Mouse (Mus musculus): ENCODE data around the gene Acvr2a. TPM values are rescaled to one million over a fixed set of nuclear protein-coding genes. Genes with fewer than 3 reads are reported as not detected.
"Not testable (repeated sequence)": the region's sequence is repeated elsewhere in the genome, so short reads cannot be mapped to it uniquely, and the experiment has no call there.

Gene Acvr2a
- polyA plus RNA-seq, 1 experiment from 2014 or later = 13.1 TPM

GRCm38 (mm10) chr2:48846689-48847398 lies 32.9 kb downstream of the Acvr2a start:
- H3K27me3 ChIP-seq (ENCODE audit: control insufficient read depth, insufficient read depth, low read length) = no peaks in the 10 kb centered on the region
- H3K4me3 ChIP-seq (replicated peaks; ENCODE audit: low read length) = no peak overlapping the region
- H3K27ac ChIP-seq (ENCODE audit: low read length) = no peak overlapping the region
- H3K4me2 ChIP-seq (ENCODE audit: low read depth, low read length) = no peak overlapping the region
- no peaks in the 10 kb centered on the region for H3K9me3 ChIP-seq (replicated peaks; ENCODE audit: control insufficient read depth, low read length)
- WGBS = 31% methylated on average over 2 of the region's 2 CpGs
- H3K9ac ChIP-seq (ENCODE audit: low read length) = no peak overlapping the region
- ATAC-seq (ENCODE audit: insufficient read depth, low FRiP score) = no peak
- H3K36me3 ChIP-seq (ENCODE audit: control insufficient read depth, insufficient read depth, low read length) = no peaks in the 10 kb centered on the region
- no peaks in the 10 kb centered on the region for H3K4me1 ChIP-seq (ENCODE audit: control insufficient read depth, insufficient read depth, low read length)

GRCm38 (mm10) chr2:48865596-48865995 lies 51.7 kb downstream of the Acvr2a start:
- not testable (repeated sequence) for H3K4me2 ChIP-seq (ENCODE audit: low read depth, low read length); H3K36me3 ChIP-seq (ENCODE audit: control insufficient read depth, insufficient read depth, low read length); H3K27ac ChIP-seq (ENCODE audit: low read length); H3K4me3 ChIP-seq (replicated peaks; ENCODE audit: low read length); H3K9ac ChIP-seq (ENCODE audit: low read length); H3K27me3 ChIP-seq (ENCODE audit: control insufficient read depth, insufficient read depth, low read length); H3K9me3 ChIP-seq (replicated peaks; ENCODE audit: control insufficient read depth, low read length); ATAC-seq (ENCODE audit: insufficient read depth, low FRiP score); H3K4me1 ChIP-seq (ENCODE audit: control insufficient read depth, insufficient read depth, low read length)
- 94% methylated on average over 6 of the region's 6 CpGs for WGBS

- Histone ChIP-seq H3K4me2 (ENCODE audit: low read depth, low read length) (no peak overlapping the region), H3K36me3 (ENCODE audit: control insufficient read depth, insufficient read depth, low read length) (no peaks in the 10 kb centered on the region), H3K4me3 (replicated peaks; ENCODE audit: low read length) (no peak overlapping the region), H3K4me1 (ENCODE audit: control insufficient read depth, insufficient read depth, low read length) (no peaks in the 10 kb centered on the region), H3K27ac (ENCODE audit: low read length) (no peak overlapping the region), H3K9me3 (replicated peaks; ENCODE audit: control insufficient read depth, low read length) (no peaks in the 10 kb centered on the region), H3K27me3 (ENCODE audit: control insufficient read depth, insufficient read depth, low read length) (no peaks in the 10 kb centered on the region), H3K9ac (ENCODE audit: low read length) (no peak overlapping the region)
- 73% methylated on average over 5 of the region's 5 CpGs for WGBS
- ATAC-seq (ENCODE audit: insufficient read depth, low FRiP score) = no peak
Observed at GRCm38 (mm10) chr2:48868199-48868913, 54.4 kb downstream of the Acvr2a start.

- no peak for ATAC-seq (ENCODE audit: insufficient read depth, low FRiP score)
- Histone ChIP-seq H3K9me3 (replicated peaks; ENCODE audit: control insufficient read depth, low read length) (no peaks in the 10 kb centered on the region), H3K4me1 (ENCODE audit: control insufficient read depth, insufficient read depth, low read length) (no peaks in the 10 kb centered on the region), H3K27me3 (ENCODE audit: control insufficient read depth, insufficient read depth, low read length) (no peaks in the 10 kb centered on the region), H3K36me3 (ENCODE audit: control insufficient read depth, insufficient read depth, low read length) (no peaks in the 10 kb centered on the region), H3K9ac (ENCODE audit: low read length) (no peak overlapping the region), H3K4me2 (ENCODE audit: low read depth, low read length) (no peak overlapping the region), H3K27ac (ENCODE audit: low read length) (no peak overlapping the region), H3K4me3 (replicated peaks; ENCODE audit: low read length) (no peak overlapping the region)
Observed at GRCm38 (mm10) chr2:48885945-48886344, 72.0 kb downstream of the Acvr2a start.

- H3K36me3 ChIP-seq (ENCODE audit: control insufficient read depth, insufficient read depth, low read length) = no peaks in the 10 kb centered on the region
- H3K27ac ChIP-seq (ENCODE audit: low read length) = no peak overlapping the region
- no peak overlapping the region for H3K4me3 ChIP-seq (replicated peaks; ENCODE audit: low read length)
- no peak overlapping the region for H3K4me2 ChIP-seq (ENCODE audit: low read depth, low read length)
- no peaks in the 10 kb centered on the region for H3K9me3 ChIP-seq (replicated peaks; ENCODE audit: control insufficient read depth, low read length)
- H3K9ac ChIP-seq (ENCODE audit: low read length) = no peak overlapping the region
- WGBS = 95% methylated on average over 3 of the region's 3 CpGs
- no peaks in the 10 kb centered on the region for H3K4me1 ChIP-seq (ENCODE audit: control insufficient read depth, insufficient read depth, low read length)
- H3K27me3 ChIP-seq (ENCODE audit: control insufficient read depth, insufficient read depth, low read length) = no peaks in the 10 kb centered on the region
- ATAC-seq (ENCODE audit: insufficient read depth, low FRiP score) = no peak
Observed at GRCm38 (mm10) chr2:48895186-48895585, 81.3 kb downstream of the Acvr2a start.

- Histone ChIP-seq H3K36me3 (ENCODE audit: control insufficient read depth, insufficient read depth, low read length) (peaks cover 17% of the 10 kb centered on the region; the same call in 1 of the 2 replicates), H3K4me2 (ENCODE audit: low read depth, low read length) (no peak overlapping the region), H3K9ac (ENCODE audit: low read length) (no peak overlapping the region), H3K27ac (ENCODE audit: low read length) (no peak overlapping the region), H3K4me3 (replicated peaks; ENCODE audit: low read length) (no peak overlapping the region), H3K27me3 (ENCODE audit: control insufficient read depth, insufficient read depth, low read length) (no peaks in the 10 kb centered on the region), H3K4me1 (ENCODE audit: control insufficient read depth, insufficient read depth, low read length) (no peaks in the 10 kb centered on the region), H3K9me3 (replicated peaks; ENCODE audit: control insufficient read depth, low read length) (no peaks in the 10 kb centered on the region)
- ATAC-seq (ENCODE audit: insufficient read depth, low FRiP score) = no peak
- 45% methylated on average over 2 of the region's 2 CpGs for WGBS
Observed at GRCm38 (mm10) chr2:48908866-48909265, 95.0 kb downstream of the Acvr2a start.

- H3K27ac ChIP-seq (ENCODE audit: low read length) = no peak overlapping the region
- no peaks in the 10 kb centered on the region for H3K9me3 ChIP-seq (replicated peaks; ENCODE audit: control insufficient read depth, low read length)
- H3K4me2 ChIP-seq (ENCODE audit: low read depth, low read length) = no peak overlapping the region
- H3K4me1 ChIP-seq (ENCODE audit: control insufficient read depth, insufficient read depth, low read length) = no peaks in the 10 kb centered on the region
- H3K9ac ChIP-seq (ENCODE audit: low read length) = no peak overlapping the region
- H3K36me3 ChIP-seq (ENCODE audit: control insufficient read depth, insufficient read depth, low read length) = 0 out of 2 replicates have a peak, but pooled peaks cover 2% of the 10 kb centered on the region
- no peaks in the 10 kb centered on the region for H3K27me3 ChIP-seq (ENCODE audit: control insufficient read depth, insufficient read depth, low read length)
- ATAC-seq (ENCODE audit: insufficient read depth, low FRiP score) = no peak
- 69% methylated on average over 1 of the region's 1 CpGs for WGBS
- H3K4me3 ChIP-seq (replicated peaks; ENCODE audit: low read length) = no peak overlapping the region
Observed at GRCm38 (mm10) chr2:48914185-48914584, 100.3 kb downstream of the Acvr2a start.

GRCm38 (mm10) chr2:48915832-48916231 lies 101.9 kb downstream of the Acvr2a start:
- 0 out of 2 replicates have a peak, but pooled peaks cover 2% of the 10 kb centered on the region for H3K36me3 ChIP-seq (ENCODE audit: control insufficient read depth, insufficient read depth, low read length)
- ATAC-seq (ENCODE audit: insufficient read depth, low FRiP score) = no peak
- H3K4me3 ChIP-seq (replicated peaks; ENCODE audit: low read length) = no peak overlapping the region
- no peak overlapping the region for H3K27ac ChIP-seq (ENCODE audit: low read length)
- no peak overlapping the region for H3K9ac ChIP-seq (ENCODE audit: low read length)
- H3K27me3 ChIP-seq (ENCODE audit: control insufficient read depth, insufficient read depth, low read length) = no peaks in the 10 kb centered on the region
- H3K4me1 ChIP-seq (ENCODE audit: control insufficient read depth, insufficient read depth, low read length) = no peaks in the 10 kb centered on the region
- H3K9me3 ChIP-seq (replicated peaks; ENCODE audit: control insufficient read depth, low read length) = no peaks in the 10 kb centered on the region
- H3K4me2 ChIP-seq (ENCODE audit: low read depth, low read length) = no peak overlapping the region

- ATAC-seq (ENCODE audit: insufficient read depth, low FRiP score) = no peak
- Histone ChIP-seq H3K36me3 (ENCODE audit: control insufficient read depth, insufficient read depth, low read length) (no peaks in the 10 kb centered on the region), H3K9ac (ENCODE audit: low read length) (no peak overlapping the region), H3K9me3 (replicated peaks; ENCODE audit: control insufficient read depth, low read length) (no peaks in the 10 kb centered on the region), H3K27ac (ENCODE audit: low read length) (no peak overlapping the region), H3K4me2 (ENCODE audit: low read depth, low read length) (no peak overlapping the region), H3K27me3 (ENCODE audit: control insufficient read depth, insufficient read depth, low read length) (no peaks in the 10 kb centered on the region), H3K4me1 (ENCODE audit: control insufficient read depth, insufficient read depth, low read length) (no peaks in the 10 kb centered on the region), H3K4me3 (replicated peaks; ENCODE audit: low read length) (no peak overlapping the region)
- WGBS = 84% methylated on average over 2 of the region's 2 CpGs
Observed at GRCm38 (mm10) chr2:48935058-48935457, 121.1 kb downstream of the Acvr2a start.
